Mouse (Mus musculus) kidney, adult 2 months (tissue): ENCODE results near the gene Tlr3.

ENCODE experiments used
- CTCF ChIP-seq: fragments of 200-500 bp; conservative IDR thresholded peaks from 2 replicates; pipeline ENCODE4 v1.5.1; 2011; ENCODE audit warnings: low read depth, mild to moderate bottlenecking, control low read depth, low read length, moderate library complexity, mixed read lengths; ENCODE audit not compliant: insufficient read depth, insufficient read length
- POLR2A ChIP-seq: fragments of 200-500 bp; IDR thresholded peaks from one replicate; pipeline ENCODE4 v1.6.1; 2011; ENCODE audit warnings: low read depth, low read length, control low read depth

- TF ChIP-seq POLR2A (no peak), CTCF (no peak)
Observed at GRCm38 (mm10) chr8:45358132-45358918, 52.6 kb downstream of the Tlr3 start.
